Mouse (Mus musculus) heart, adult 11 months (tissue): ENCODE data around the gene Phlpp1.

Source experiments
- DNase-seq: peaks from one replicate; pipeline ENCODE4 v3.0.0; 2022

Phlpp1 gene

GRCm38 (mm10) chr1:106197991-106198390 is 26.4 kb downstream of the Phlpp1 start:
- DNase-seq: peak; percentile 46

- peak; percentile 60 for DNase-seq
Observed at GRCm38 (mm10) chr1:106199109-106199508, 27.6 kb downstream of the Phlpp1 start.

GRCm38 (mm10) chr1:106199686-106200085 is 28.1 kb downstream of the Phlpp1 start:
- peak; percentile 98 for DNase-seq

GRCm38 (mm10) chr1:106201025-106201424 is 29.5 kb downstream of the Phlpp1 start:
- DNase-seq: peak; percentile 77

GRCm38 (mm10) chr1:106201929-106202328 is 30.4 kb downstream of the Phlpp1 start:
- peak; percentile 89 for DNase-seq

- DNase-seq: peak; percentile 42
Observed at GRCm38 (mm10) chr1:106203942-106204341, 32.4 kb downstream of the Phlpp1 start.

GRCm38 (mm10) chr1:106204350-106204749 is 32.8 kb downstream of the Phlpp1 start:
- DNase-seq: peak; percentile 96

- DNase-seq: peak; percentile 90
Observed at GRCm38 (mm10) chr1:106208581-106208980, 37.0 kb downstream of the Phlpp1 start.

- DNase-seq: no peak
Observed at GRCm38 (mm10) chr1:106210461-106210860, 38.9 kb downstream of the Phlpp1 start.

GRCm38 (mm10) chr1:106211146-106211545 is 39.6 kb downstream of the Phlpp1 start:
- DNase-seq: peak; percentile 68

- DNase-seq: peak; percentile 91
Observed at GRCm38 (mm10) chr1:106220431-106220830, 48.9 kb downstream of the Phlpp1 start.

- DNase-seq: peak; percentile 60
Observed at GRCm38 (mm10) chr1:106221371-106221770, 49.8 kb downstream of the Phlpp1 start.

- peak; percentile 81 for DNase-seq
Observed at GRCm38 (mm10) chr1:106221964-106222363, 50.4 kb downstream of the Phlpp1 start.

- no peak for DNase-seq
Observed at GRCm38 (mm10) chr1:106226613-106227012, 55.1 kb downstream of the Phlpp1 start.

GRCm38 (mm10) chr1:106230313-106230712 is 58.8 kb downstream of the Phlpp1 start:
- peak; percentile 87 for DNase-seq

GRCm38 (mm10) chr1:106231345-106231744 is 59.8 kb downstream of the Phlpp1 start:
- DNase-seq: peak; percentile 90

GRCm38 (mm10) chr1:106231805-106232459 is 60.4 kb downstream of the Phlpp1 start:
- peak; percentile 96 for DNase-seq

- DNase-seq: peak; percentile 86
Observed at GRCm38 (mm10) chr1:106232460-106232850, 60.9 kb downstream of the Phlpp1 start.

- DNase-seq: no peak
Observed at GRCm38 (mm10) chr1:106236986-106237385, 65.4 kb downstream of the Phlpp1 start.

GRCm38 (mm10) chr1:106240116-106240685 is 68.6 kb downstream of the Phlpp1 start:
- no peak for DNase-seq

- DNase-seq: no peak
Observed at GRCm38 (mm10) chr1:106241059-106241458, 69.5 kb downstream of the Phlpp1 start.

- peak; percentile 86 for DNase-seq
Observed at GRCm38 (mm10) chr1:106242129-106242528, 70.6 kb downstream of the Phlpp1 start.

GRCm38 (mm10) chr1:106243371-106243770 is 71.8 kb downstream of the Phlpp1 start:
- DNase-seq: no peak

GRCm38 (mm10) chr1:106244245-106244644 is 72.7 kb downstream of the Phlpp1 start:
- DNase-seq: peak; percentile 88

- no peak for DNase-seq
Observed at GRCm38 (mm10) chr1:106254047-106254446, 82.5 kb downstream of the Phlpp1 start.
